Mouse (Mus musculus): ENCODE data around the gene Snap25.

DNA sequence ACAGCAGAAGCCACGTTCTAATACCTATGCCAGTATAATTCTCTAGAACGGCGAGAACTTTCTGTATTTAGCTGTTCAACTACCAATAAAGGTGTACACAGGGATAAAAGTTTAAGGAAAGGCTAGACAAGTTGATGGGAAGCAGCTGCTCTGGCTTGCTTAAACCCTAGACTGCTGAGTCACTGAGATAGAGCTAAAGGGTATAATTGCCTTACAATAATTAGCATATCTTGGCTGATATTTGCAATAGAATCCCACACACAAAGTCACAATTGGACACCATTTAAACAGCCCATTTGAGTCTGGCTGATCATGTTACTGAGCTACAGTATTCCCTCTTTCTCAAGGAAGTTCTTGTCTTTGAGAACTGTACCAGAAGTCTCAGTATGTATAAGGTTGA is 65.4 kb downstream of the Snap25 start:
- TF ChIP-seq CTCF (IDR thresholded peaks at IDR 0.05; ENCODE audit: low read depth): no peak
- TF ChIP-seq EP300 (IDR thresholded peaks at IDR 0.05; ENCODE audit: low read depth): no peak

All from heart, postnatal 0 days (tissue).